Mouse (Mus musculus): ENCODE results near the gene Slc25a33.

Gene Slc25a33

DNA sequence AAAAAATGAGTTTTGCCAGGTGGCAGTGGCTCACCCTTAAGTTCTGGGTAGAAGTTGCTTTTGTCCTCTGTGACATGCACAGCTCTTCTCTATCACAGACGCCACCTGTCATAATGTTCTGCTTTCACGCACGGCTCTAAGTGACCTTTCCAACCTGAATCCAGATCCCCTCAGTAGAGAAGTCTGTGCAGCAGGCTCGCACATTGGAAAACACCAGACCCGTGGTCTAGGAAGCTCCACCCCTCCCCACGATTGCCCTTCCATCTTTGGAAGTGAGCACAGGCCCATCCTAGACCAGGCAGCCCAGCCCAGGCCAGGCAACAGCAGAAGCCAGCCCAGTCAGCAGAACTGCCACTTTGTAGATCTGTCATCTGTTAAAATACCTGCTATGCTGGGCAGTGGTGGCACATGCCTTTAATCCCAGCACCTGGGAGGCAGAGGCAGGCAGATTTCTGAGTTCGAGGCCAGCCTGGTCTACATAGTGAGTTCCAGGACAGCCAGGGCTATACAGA is 20.9 kb upstream of the Slc25a33 start:
- no peak for DNase-seq (ENCODE audit: low spot score)

GRCm38 (mm10) chr4:149794010-149794338 is 19.9 kb upstream of the Slc25a33 start:
- no peak for DNase-seq (ENCODE audit: low spot score)

DNA sequence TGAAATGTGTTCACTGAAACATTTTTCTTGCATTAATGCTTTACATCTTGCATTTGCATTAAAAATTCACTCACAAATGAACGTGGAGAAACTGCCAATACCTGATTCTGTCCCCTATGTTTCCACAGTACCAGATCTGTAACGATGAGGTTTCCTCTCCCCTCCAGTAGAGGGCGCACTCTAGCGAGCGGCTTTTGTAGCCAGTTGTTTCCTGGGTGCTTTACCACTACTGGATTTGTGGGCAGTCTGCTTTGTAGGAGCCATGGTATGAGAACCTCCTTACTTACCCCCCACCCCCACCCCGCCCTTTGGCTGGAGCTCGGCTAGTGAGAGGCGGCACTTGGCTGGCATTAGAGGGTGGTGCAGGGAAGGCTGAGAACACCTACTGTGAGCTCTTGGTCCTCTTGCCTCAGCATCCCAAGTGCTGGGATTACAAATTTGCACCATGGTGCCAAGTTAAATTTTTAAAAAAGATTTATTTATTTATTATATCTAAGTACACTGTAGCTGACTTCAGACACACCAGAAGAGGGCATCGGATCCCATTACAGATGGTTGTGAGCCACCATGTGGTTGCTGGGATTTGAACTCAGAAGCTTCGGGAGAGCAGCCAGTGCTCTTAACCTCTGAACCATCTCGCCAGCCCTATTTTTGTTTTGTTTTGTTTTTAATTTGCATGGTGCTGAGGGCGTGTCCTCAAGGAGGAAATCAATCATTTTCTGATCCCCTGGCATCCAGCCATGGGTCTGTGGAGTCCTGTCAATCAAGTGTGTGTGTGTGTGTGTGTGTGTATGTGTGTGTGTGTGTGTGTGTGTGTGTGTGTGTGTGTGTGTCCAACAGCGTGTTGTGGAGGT is 19.3 kb upstream of the Slc25a33 start:
- no peak for DNase-seq (ENCODE audit: low spot score)

DNA sequence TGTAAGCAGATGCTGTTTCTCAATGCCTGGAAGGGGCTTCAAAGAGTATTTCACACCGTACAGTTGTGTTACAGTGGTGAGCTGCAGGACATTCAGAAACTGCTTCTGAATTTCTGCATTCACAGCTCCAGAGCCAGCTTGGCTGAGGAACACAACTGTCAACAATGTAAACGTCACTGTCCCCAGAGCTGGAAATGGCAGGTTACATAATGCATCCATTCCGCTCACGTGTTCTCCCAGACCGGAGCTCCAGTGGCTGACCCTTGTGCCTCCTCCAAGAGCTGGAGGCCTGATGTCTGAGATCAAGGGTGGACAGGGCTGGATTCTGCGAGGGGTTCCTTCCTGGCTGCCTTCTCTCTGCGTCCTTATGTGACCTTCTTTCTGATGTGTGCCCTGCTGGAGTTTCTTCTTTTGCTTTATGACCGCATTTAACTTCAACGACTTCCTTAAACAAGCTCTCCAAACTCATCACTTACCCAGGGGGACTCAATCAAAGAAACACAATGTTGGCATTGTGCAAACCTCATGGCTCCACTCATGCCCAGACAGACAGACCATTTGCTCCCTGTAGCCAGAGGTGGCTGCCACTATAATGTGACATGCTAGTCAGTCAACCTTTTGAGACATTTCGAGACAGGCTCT is 18.2 kb upstream of the Slc25a33 start:
- no peak for DNase-seq (ENCODE audit: low spot score)

- no peak for DNase-seq (ENCODE audit: low spot score)
Observed at GRCm38 (mm10) chr4:149791470-149791869, 17.4 kb upstream of the Slc25a33 start.

DNA sequence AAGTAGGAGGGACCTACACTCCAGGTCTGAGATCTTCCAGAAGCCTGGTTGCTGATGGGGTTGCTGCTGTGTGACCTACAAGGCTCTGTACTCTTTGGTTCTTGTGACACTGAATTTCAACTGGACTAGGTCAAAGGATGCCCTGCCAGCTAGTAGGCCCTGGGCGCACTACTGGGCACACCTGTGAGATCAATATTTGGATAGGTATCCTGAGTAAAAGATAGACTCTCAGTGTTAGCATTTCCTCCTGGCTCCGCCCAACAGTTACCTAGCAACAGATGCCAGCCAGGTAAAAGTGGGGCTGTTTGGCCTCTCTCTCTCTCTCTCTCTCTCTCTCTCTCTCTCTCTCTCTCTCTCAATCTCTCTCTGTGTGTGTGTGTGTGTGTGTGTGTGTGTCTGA is 16.9 kb upstream of the Slc25a33 start:
- no peak for DNase-seq (ENCODE audit: low spot score)

- DNase-seq (ENCODE audit: low spot score) = no peak
Observed at GRCm38 (mm10) chr4:149790546-149790945, 16.5 kb upstream of the Slc25a33 start.

DNA sequence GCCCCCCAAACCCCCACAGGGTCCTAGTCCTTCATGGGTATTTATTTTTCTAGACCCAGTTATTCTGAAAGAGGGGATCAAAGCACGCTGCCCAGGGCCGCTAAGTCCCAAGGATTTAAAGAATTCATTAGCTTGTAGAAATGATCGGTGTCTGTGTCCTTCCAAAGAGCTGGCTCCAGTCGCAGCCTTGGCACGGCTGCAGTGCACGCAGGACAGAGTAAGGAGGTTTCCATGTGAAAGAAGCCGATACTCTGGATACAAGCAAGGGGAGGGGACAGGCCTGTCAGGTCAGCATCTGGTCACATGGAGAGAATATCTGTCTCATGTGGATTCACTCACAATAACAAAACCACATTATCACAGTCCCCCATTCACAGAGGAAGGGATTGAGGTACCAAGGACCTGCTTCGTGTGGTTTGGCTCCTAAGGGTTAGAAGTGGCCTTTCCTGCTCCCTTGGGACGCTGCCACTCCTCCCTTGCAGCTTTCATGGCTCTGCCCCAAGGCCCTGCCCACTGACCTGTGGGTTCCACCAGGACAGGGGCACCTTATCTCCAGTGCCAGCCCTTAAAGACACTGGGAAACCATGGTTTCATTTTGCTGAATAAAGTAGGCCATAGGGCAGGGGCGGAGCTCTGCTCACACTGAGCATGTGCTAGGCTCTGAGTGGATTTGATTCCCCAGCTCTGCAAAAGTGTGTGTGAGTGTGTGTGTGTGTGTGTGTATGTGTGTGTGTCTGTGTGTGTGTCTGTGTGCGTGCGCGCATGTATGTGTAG is 15.5 kb upstream of the Slc25a33 start:
- no peak for DNase-seq (ENCODE audit: low spot score)

- no peak for DNase-seq (ENCODE audit: low spot score)
Observed at GRCm38 (mm10) chr4:149784901-149785300, 10.8 kb upstream of the Slc25a33 start.

DNA sequence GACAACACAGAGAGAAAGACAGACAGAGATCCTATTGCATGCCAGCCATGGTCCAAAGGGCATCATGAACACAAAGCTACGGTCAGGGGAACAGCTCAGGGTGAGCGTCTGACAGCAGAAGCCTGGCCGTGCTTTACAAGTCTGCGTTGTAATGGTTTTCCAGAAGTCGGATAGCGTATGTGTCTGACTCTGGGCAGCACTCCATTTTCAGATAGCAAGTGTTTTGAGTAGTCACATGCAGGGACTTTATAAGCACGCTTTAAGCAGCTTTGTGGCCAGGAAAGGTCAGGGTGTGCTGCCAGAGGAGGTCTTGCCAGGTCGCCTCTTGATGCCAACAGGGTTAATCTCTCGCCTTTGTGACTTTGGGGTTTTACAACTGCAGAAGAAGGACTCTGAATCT is 10.3 kb upstream of the Slc25a33 start:
- no peak for DNase-seq (ENCODE audit: low spot score)

DNA sequence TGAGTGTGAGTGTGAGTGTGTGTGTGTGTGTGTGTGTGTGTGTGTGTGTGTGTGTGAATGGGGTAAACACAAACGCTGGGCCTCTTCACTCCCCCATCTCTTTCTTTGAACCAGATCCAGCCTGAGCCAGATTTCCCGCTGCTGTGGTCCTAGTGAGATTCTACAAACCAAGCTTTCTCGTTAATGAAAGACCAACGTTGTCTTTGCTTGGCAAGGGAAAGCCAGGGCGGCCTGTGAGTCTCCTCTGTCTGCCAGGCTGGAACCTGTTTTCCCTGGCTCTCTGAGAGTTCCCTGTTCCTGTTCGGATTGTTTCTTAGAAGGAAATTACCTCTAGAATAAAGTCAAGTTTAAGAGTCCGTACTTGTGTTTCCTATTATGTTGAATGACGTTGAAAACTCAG is 8.9 kb upstream of the Slc25a33 start:
- DNase-seq (ENCODE audit: low spot score) = no peak

- no peak for DNase-seq (ENCODE audit: low spot score)
Observed at GRCm38 (mm10) chr4:149780565-149781356, 6.7 kb upstream of the Slc25a33 start.

GRCm38 (mm10) chr4:149779966-149780365 is 5.9 kb upstream of the Slc25a33 start:
- no peak for DNase-seq (ENCODE audit: low spot score)

DNA sequence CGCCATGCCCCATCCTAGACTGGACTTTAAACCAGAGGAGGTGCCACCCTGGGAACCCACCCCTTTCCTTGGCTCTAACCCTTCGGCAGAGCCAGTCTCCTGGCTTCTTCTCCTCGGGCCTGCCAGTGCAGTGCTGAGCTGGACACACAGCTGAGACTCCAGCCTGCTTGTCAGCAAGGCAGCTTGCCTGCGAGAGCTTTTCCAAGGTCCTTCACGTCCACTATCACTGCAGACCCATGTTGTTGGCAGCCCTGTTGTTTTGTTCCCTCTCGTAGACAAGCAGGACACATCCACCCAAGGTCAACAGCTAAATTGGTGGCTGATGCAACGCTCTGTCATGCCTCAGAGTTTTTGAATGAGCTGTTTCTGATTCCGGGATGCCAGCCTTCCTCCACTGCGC is 3.0 kb upstream of the Slc25a33 start:
- DNase-seq (ENCODE audit: low spot score) = no peak

DNA sequence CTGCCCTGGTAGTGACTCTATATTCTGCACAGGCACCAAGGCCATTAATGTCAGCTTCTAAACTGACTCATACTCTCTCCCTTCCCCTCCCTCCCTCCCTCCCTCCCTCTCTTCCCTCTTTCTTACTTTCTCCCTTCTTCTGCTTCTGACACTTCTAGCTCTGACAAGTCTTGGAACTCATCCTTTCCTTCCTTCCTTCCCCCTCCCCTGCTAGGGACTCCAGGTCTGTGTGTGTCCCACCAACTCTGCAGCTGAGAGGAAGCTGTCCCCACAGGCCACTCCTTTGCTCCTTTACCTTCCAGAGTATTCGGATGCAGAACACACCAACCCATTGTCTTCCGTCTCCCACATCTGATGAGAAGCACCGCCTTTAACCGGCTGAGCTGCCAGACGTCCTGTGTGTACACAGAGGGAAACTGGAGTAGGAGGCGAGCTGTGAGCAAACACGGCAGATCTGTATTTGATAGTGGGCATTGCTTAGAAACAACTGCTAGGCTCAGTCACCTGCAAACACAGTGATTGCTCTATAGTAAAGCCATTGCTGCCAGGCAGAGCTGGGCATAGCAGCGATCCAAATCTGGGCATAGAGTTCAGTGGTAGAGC is 1.8 kb upstream of the Slc25a33 start:
- DNase-seq (ENCODE audit: low spot score) = no peak

- no peak for DNase-seq (ENCODE audit: low spot score)
Observed at GRCm38 (mm10) chr4:149775330-149775729, 1.3 kb upstream of the Slc25a33 start.

DNA sequence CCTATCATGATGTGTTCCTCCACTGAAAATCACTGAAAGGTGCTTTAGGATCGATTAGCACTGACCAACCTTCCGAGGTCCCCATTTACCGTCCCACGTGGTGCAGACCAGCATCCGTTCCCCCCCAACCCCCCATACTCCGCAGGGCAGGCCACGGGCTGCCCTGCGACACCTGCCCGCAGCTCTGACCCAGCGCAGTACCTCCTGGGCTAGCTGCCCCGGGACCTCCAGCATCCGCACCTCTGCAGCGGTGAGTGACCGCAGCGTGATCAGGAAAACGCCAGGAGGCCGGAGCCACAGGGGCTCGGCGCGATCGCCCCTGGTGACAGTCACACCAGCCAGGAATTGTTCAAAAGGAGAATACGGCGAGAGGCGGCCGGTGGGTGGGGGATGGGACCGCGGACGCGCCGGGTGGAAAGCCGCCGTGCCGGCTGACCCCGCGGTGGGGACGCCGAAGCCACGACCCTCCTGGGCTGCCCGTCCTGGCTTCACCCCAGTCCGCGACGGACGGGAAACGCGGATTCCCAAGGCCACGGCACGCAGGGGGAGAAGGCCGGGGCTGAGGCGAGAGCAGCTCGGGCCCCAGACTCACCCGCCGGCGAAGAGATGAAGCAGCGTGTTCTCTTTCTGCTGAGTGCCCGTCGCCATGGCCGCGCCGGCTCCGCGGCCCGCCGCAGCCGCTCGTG is 526 bp downstream of the Slc25a33 start:
- DNase-seq (ENCODE audit: low spot score) = peak; percentile 46

DNA sequence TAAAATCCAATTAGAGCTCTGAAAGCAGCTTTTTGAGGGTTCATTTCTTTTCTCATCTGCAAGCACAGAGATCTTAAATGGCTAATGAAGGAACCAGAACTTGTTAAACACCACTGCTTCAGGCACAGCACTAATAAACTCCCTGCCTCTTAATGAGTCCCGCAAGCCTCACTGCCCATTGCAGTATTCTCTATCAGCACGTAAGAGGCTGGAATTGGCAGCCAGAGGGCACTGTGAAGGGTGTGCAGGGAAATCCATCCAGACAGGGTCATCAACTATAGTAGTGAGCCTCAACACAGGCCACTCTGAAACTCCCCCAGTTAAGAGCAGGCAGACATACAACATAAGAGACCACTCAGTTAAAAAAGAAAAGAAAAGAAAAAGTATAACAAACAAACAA is 1.7 kb downstream of the Slc25a33 start:
- DNase-seq (ENCODE audit: low spot score) = no peak

GRCm38 (mm10) chr4:149765201-149765600 is 8.9 kb downstream of the Slc25a33 start:
- DNase-seq (ENCODE audit: low spot score) = no peak

- DNase-seq (ENCODE audit: low spot score) = no peak
Observed at GRCm38 (mm10) chr4:149763335-149763734, 10.7 kb downstream of the Slc25a33 start.

- DNase-seq (ENCODE audit: low spot score) = no peak
Observed at GRCm38 (mm10) chr4:149759517-149759916, 14.6 kb downstream of the Slc25a33 start.
